Mouse (Mus musculus) stomach, embryonic 14.5 days (tissue): ENCODE measurements around the gene Tceanc. TPM values are rescaled to one million over a fixed set of nuclear protein-coding genes. Genes with fewer than 3 reads are reported as not detected.

ENCODE experiments used
- ATAC-seq: fragments of 200-750 bp; cut with Nextera tagmentation; 2 replicates; pipeline ENCODE4 v1.8.0; 2017; ENCODE audit warnings: low read depth, moderate TSS enrichment; ENCODE audit not compliant: insufficient number of reproducible peaks, insufficient read depth, low FRiP score
- H3K27ac ChIP-seq: fragments of 300-500 bp; sonication (generic); 2 replicates; pipeline ENCODE4 v1.5.1; 2014; ENCODE audit warnings: mild to moderate bottlenecking, low read length, moderate library complexity, mixed read lengths
- H3K27me3 ChIP-seq: fragments of 300-500 bp; sonication (generic); 2 replicates; pipeline ENCODE4 v1.6.1; 2014; ENCODE audit warnings: low read length, control low read depth, mixed read lengths; ENCODE audit not compliant: control insufficient read depth, insufficient read depth
- H3K36me3 ChIP-seq: fragments of 300-500 bp; sonication (generic); 2 replicates; pipeline ENCODE4 v1.6.1; 2014; ENCODE audit warnings: mild to moderate bottlenecking, control low read depth, low read length, moderate library complexity, mixed read lengths; ENCODE audit not compliant: control insufficient read depth, insufficient read depth
- H3K4me1 ChIP-seq: fragments of 300-500 bp; sonication (generic); 2 replicates; pipeline ENCODE4 v1.6.1; 2014; ENCODE audit warnings: low read length, control low read depth, mixed read lengths; ENCODE audit not compliant: control insufficient read depth, insufficient read depth
- H3K4me2 ChIP-seq: fragments of 300-500 bp; sonication (generic); replicated peaks from 2 replicates; pipeline ENCODE4 v1.6.1; 2014; ENCODE audit warnings: low read depth, low read length, control low read depth
- H3K4me3 ChIP-seq: fragments of 300-500 bp; sonication (generic); 2 replicates; pipeline ENCODE4 v1.5.1; 2014; ENCODE audit warnings: low read depth, low read length, control low read depth
- H3K9ac ChIP-seq: fragments of 300-500 bp; sonication (generic); replicated peaks from 2 replicates; pipeline ENCODE4 v1.6.1; 2014; ENCODE audit warnings: low read depth, mild to moderate bottlenecking, control low read depth, low read length, moderate library complexity, mixed read lengths
- H3K9me3 ChIP-seq: fragments of 300-500 bp; sonication (generic); 2 replicates; pipeline ENCODE4 v1.6.1; 2016; ENCODE audit warnings: low read depth, low read length, control low read depth; ENCODE audit not compliant: control insufficient read depth
- WGBS: fragments of 180-500 bp; shearing (Covaris S2); extraction: QIAGEN DNeasy Blood & Tissue Kit; methylation state at CpG from one replicate; pipeline ENCODE4 v1.1.7; 2014; 5-methylcytosine and 5-hydroxymethylcytosine counted together
- polyA plus RNA-seq: library from polyadenylated mRNA; unstranded; fragments of >200 nt; fragmentation: Nextera tagmentation; extraction: Ambion mirVana; gene quantifications from 2 replicates; pipeline ENCODE4 v1.2.1, GENCODE M21; 2014

Gene Tceanc
- polyA plus RNA-seq, 1 experiment from 2014 or later: 5.9 TPM

GRCm38 (mm10) chrX:166509761-166510738 is 8.3 kb downstream of the Tceanc start:
- Histone ChIP-seq H3K9me3 (no peaks in the 10 kb centered on the region), H3K4me2 (peak overlapping the region; percentile 41), H3K9ac (peak overlapping the region; percentile 33; the same call in 1 of the 2 replicates), H3K27me3 (no peaks in the 10 kb centered on the region), H3K36me3 (no peaks in the 10 kb centered on the region), H3K4me3 (peak overlapping the region; percentile 40), H3K27ac (peak overlapping the region; percentile 96), H3K4me1 (no peaks in the 10 kb centered on the region)
- WGBS: 20% methylated on average over 58 of the region's 65 CpGs
- peak; percentile 96 for ATAC-seq

GRCm38 (mm10) chrX:166504421-166504820 is 13.9 kb downstream of the Tceanc start:
- H3K27ac ChIP-seq: no peak overlapping the region
- no peaks in the 10 kb centered on the region for H3K27me3 ChIP-seq
- no peak overlapping the region for H3K9ac ChIP-seq
- no peak overlapping the region for H3K4me2 ChIP-seq
- no peaks in the 10 kb centered on the region for H3K9me3 ChIP-seq
- no peaks in the 10 kb centered on the region for H3K4me1 ChIP-seq
- ATAC-seq: no peak
- 50% methylated on average over 2 of the region's 2 CpGs for WGBS
- H3K4me3 ChIP-seq: no peak overlapping the region
- H3K36me3 ChIP-seq: no peaks in the 10 kb centered on the region

- Histone ChIP-seq H3K27ac (no peak overlapping the region), H3K27me3 (no peaks in the 10 kb centered on the region), H3K9me3 (no peaks in the 10 kb centered on the region), H3K36me3 (no peaks in the 10 kb centered on the region), H3K4me1 (no peaks in the 10 kb centered on the region), H3K4me2 (no peak overlapping the region), H3K4me3 (no peak overlapping the region), H3K9ac (no peak overlapping the region)
- WGBS: 68% methylated on average over 1 of the region's 1 CpGs
- ATAC-seq: no peak
Observed at GRCm38 (mm10) chrX:166499496-166500190, 18.7 kb downstream of the Tceanc start.

- Histone ChIP-seq H3K27me3 (no peaks in the 10 kb centered on the region), H3K4me3 (no peak overlapping the region), H3K36me3 (no peaks in the 10 kb centered on the region), H3K27ac (no peak overlapping the region), H3K4me2 (no peak overlapping the region), H3K4me1 (no peaks in the 10 kb centered on the region), H3K9me3 (no peaks in the 10 kb centered on the region), H3K9ac (no peak overlapping the region)
- 81% methylated on average over 4 of the region's 4 CpGs for WGBS
- ATAC-seq: no peak
Observed at GRCm38 (mm10) chrX:166497771-166498170, 20.6 kb downstream of the Tceanc start.

- 90% methylated on average over 2 of the region's 2 CpGs for WGBS
- no peaks in the 10 kb centered on the region for H3K36me3 ChIP-seq
- no peak overlapping the region for H3K4me3 ChIP-seq
- no peaks in the 10 kb centered on the region for H3K9me3 ChIP-seq
- no peak overlapping the region for H3K27ac ChIP-seq
- no peak overlapping the region for H3K4me2 ChIP-seq
- H3K27me3 ChIP-seq: no peaks in the 10 kb centered on the region
- no peak overlapping the region for H3K9ac ChIP-seq
- no peaks in the 10 kb centered on the region for H3K4me1 ChIP-seq
- no peak for ATAC-seq
Observed at GRCm38 (mm10) chrX:166495052-166495451, 23.3 kb downstream of the Tceanc start.

GRCm38 (mm10) chrX:166479365-166479983 is 38.9 kb downstream of the Tceanc start, which contains the start of gene Rab9:
Gene Rab9, minus strand, starts transcription at chrX:166479867.
- peak within 1 kb of the TSS; percentile 52 for H3K4me2 ChIP-seq
- H3K9me3 ChIP-seq: no peaks in the 10 kb centered on the region
- H3K27me3 ChIP-seq: no peaks in the 10 kb centered on the region
- peak within 1 kb of the TSS; percentile 56 for H3K4me3 ChIP-seq
- peak within 1 kb of the TSS; percentile 57 for H3K9ac ChIP-seq
- H3K27ac ChIP-seq: peak within 1 kb of the TSS; percentile 78
- peak; percentile 98 for ATAC-seq
- no peaks in the 10 kb centered on the region for H3K4me1 ChIP-seq
- WGBS: 23% methylated on average over 41 of the region's 41 CpGs
- H3K36me3 ChIP-seq: no peaks in the 10 kb centered on the region; the same call in 1 of the 2 replicates

GRCm38 (mm10) chrX:166478631-166479364 is 39.6 kb downstream of the Tceanc start:
- peak overlapping the region; percentile 56 for H3K4me3 ChIP-seq
- H3K27ac ChIP-seq: peak overlapping the region; percentile 78; the same call in 1 of the 2 replicates
- H3K36me3 ChIP-seq: no peaks in the 10 kb centered on the region; the same call in 1 of the 2 replicates
- H3K9me3 ChIP-seq: no peaks in the 10 kb centered on the region
- H3K4me2 ChIP-seq: peak overlapping the region; percentile 52
- peak overlapping the region; percentile 57 for H3K9ac ChIP-seq
- ATAC-seq: peak; percentile 15; the same call in 1 of the 2 replicates
- no peaks in the 10 kb centered on the region for H3K27me3 ChIP-seq
- no peaks in the 10 kb centered on the region for H3K4me1 ChIP-seq
- WGBS: 21% methylated on average over 28 of the region's 28 CpGs
